Mouse (Mus musculus) kidney, postnatal 36 days (tissue): Measurements from ENCODE around the gene Fbxo21.

Experiments
- DNase-seq, 2 experiments: peaks; one replicate each; pipeline ENCODE4 v3.0.0; 2021 to 2022; ENCODE audit warnings: mixed read lengths in 2 of 2

Gene Fbxo21

DNA sequence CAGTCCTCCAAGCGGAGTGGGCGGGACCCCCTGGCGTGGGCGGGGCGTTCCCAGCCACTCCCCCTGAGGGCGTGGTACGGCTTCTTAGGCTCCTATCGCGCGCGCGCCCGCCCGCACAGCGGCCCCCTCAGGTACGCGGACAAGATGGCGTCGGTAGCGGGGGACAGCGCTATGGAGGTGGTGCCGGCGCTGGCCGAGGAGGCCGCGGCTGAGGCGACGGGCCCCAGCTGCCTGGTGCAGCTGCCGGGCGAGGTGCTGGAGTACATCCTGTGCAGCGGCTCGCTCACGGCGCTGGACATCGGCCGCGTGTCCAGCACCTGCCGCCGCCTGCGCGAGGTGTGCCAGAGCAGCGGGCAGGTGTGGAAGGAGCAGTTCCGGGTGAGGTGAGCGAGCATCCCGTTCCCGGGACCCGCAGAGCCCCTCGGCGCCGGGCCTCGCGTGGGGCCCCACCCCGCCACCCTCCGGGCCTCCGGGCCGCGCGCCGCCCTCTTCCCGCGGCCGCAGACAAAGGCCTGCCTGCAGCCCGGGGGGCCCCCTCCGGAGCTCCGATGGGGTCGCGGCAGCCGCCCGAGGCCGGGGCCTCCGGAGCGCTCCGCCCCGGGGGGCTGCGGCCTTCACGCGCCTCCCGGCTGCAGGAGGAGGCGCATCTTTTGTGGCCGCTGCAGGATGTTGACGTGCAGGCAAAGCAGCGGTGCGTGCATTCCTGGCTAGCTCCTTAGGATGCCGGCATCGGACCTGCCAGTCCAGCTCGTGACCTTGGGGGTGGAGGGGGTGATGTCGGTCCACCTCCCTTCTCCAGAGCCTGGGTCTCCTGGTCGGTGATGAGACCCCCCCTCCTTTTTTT lies at the start of gene Fbxo21:
Gene Fbxo21, plus strand, starts transcription at position 74 of the 844 bp plus-strand sequence.
- peak; percentile 98 for DNase-seq

DNA sequence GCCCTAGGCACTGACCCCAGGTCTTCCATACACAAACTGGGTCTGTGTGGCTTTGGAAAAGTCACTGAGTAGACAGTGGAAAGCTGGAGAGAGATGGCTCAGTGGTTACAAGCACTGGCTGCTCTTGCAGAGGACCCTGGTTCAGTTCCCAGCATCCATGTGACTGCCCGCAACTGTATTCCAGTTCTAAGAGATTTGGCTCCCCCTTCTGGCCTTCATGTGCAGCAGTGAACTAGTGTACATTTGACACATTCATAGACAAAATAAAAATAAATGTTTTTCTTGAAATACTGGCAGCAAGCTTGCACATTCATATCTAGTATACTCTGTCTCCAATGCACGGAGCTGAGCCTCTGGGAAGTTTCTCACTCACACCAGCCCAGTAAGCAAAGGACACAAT lies 48.0 kb upstream of the Fbxo21 start:
- no peak for DNase-seq

DNA sequence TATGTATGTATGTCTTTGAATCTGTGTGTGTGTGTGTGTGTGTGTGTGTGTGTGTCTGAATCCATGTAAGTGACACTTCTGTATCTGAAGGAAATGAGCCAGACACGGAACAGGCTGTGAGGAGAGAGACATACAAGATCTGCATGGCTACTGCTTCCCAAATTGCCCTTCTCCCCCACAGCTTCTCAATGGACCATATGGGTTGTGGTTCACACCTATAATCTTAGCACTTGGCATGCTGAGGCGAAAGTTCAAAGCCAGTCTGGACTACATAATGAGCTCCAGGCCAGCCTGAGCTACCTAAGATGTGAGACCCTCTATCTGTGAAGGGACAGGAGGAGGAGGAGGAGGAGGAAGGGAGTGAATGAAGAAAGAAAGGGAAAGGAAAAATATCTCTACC lies 44.3 kb upstream of the Fbxo21 start:
- DNase-seq = no peak

DNA sequence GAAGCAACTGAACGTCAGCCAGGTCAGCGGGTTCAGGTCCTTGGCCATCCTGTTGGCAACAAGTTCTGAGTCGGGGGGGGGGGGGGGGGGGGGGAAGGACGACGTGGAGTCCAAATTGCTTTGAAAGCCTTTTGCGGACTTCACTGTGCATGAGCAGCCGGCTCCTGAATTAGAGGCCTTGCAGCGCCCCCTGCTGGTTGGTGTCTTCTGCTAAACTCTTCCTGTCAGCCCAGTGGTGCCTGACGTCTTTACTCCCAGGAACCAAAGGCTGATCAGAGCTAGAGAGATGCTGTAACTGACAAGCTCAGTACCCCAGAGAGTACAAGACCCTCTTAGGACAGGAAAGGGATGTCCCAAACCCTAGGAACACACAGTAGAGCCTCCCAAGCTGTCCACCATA lies 43.7 kb upstream of the Fbxo21 start:
- DNase-seq = peak; percentile 75 to 95

DNA sequence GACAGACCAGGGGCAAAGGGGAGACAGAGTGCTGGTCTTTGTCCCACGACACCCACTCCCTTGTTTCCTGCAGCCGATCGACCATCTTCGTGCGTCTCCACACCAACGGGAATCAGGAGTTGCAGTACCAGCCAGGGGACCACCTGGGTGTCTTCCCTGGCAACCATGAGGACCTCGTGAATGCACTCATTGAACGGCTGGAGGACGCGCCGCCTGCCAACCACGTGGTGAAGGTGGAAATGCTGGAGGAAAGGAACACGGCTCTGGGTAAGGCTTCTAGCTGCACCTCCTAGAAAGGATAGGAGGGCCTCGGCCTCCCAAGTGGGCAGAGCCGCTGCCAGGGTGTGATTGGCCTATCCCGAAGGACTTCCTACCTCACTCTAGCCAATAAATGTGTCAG lies 40.2 kb upstream of the Fbxo21 start:
- no peak for DNase-seq

DNA sequence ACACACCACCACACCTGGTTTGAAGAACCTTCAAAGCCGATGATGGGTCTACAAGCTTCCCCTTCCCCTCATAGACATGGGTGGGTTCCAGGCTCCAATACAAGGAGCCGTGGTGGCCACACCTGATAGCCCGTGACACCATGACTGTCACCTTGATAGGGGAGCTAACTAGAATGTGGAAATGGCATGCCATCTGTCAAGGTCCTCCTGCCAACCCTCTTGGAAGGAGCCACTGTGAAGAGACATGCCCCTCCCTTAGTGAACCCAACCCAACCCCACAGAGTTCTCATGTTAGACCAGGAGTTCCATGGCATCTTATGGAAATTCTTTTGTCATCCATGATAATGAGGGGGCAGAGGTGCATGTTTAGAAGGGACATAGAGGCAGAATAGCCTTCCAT lies 39.3 kb upstream of the Fbxo21 start:
- DNase-seq = no peak

DNA sequence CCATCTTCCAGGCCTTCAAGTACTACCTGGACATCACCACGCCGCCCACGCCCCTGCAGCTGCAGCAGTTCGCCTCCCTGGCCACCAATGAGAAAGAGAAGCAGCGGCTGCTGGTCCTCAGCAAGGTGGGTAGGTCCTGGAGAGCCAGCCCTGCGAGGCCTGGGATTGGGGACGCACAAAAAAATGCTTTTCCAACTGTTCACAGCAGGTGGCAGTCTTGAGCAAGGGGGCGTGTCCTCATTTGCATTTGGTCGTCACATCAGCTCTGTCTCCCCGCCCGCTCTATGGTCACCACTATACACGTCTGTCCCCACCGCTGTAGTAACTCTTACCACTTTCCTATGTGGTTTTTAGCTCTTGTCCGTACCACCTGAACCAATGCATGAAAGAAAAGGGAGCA lies 38.3 kb upstream of the Fbxo21 start:
- peak; percentile 49 to 81 for DNase-seq

DNA sequence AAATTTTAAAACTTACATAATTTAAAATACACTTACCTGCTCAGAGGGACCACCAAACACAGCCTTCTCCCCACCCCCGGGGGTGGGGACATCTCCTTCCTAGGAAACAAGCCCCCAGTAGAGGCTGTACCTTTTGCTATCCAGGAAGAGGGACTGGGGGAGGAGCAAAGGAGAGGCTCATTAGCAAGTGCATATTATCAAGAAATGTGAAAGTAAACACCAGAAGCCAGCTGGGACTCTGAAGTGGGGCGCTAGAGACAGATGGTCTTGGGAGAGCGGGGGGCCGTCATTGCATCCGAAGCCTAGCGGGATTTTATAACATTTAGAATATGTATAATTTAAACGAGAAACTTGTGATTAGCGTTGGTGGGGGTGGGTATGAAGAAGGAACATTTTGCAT lies 37.1 kb upstream of the Fbxo21 start:
- DNase-seq = no peak

DNA sequence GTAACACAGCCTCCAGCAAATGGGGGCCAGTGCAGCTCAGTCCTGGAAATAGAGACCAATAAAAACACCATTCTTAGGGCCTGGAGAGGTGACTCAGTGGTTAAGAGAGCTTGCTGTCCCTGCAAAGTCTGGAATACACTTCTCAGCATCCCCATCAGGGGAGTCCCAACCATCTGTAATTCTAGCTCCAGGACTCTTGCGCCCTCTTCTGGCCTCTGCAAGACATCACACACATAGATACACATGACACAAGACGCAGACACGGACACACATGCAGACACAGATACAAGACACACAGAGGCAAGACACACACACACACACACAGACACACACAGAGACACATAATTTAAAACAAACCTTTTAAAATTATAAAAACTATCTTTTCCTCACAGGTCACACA lies 35.0 kb upstream of the Fbxo21 start:
- DNase-seq = no peak

DNA sequence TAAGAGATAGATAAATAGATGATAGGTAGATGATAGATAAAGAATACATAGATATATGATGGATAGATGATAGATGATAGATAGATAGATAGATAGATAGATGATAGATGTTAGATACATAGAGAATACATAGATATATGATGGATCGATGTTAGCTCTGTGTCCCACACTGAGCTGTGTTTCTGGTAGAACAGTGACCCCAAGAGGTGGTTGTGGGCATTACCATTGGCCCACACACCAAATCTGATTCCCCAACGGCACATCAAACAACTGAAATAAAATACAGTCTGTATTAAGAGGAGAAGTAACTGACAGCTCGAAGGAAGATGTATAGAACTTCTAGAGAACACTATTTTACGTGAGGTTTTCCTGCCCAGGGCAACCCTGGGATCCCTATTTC lies 29.9 kb upstream of the Fbxo21 start:
- DNase-seq = peak; percentile 30 to 71

DNA sequence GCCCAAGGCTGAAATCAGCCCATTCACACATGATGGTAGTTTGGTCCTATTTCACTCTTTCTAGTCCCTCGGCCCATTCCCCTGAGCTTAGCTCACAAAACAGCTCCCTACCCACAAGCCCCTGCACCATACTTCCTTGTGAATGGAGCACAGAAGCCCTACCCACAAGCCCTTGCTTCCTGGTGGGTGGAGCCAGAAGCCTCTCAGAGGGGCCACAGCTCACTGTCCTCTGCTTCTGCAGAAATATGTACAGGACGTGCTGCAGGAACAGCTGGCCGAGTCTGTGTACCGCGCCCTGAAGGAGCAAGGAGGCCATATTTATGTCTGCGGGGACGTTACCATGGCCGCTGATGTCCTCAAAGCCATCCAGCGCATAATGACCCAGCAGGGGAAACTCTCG lies 27.1 kb upstream of the Fbxo21 start:
- DNase-seq = no peak

DNA sequence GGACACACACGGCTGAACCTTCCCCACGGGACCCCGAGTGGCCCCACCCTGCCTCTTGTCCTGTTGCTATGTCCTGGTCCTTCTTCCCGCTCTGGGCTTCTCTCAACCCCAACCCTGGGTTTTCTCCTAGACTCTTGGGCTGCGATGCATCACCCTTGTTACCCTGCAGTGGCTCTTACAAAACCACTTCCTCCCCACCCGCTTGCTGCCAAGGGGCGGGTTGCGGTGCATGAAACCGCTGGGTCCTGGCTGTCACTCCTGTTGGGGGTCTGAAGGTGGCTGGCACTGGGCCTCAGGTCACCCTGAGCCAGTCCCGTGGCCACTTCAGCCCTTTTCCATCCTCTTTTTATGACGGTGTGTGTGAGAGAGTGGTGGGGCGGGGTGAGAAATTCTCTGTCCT lies 22.6 kb upstream of the Fbxo21 start:
- no peak for DNase-seq

DNA sequence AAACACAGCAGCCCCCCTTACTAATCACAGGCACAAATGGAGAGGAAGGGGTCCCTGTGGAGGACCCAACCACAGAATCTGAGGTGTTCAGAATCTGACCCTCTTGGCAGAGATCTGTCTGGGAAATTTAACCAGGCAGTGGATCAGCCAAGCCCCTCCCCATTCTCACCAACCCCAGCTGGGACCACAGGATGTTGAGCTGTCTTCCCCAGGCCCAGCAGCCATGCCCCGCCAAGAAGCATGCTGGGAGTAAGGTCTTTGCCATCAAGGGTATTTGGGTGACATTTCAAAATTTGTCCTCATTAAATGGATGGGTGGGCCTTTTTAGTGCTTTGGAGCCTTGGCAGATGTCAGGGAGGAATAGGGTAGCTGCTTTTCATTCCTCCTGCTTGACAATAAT lies 22.1 kb upstream of the Fbxo21 start:
- DNase-seq = no peak

DNA sequence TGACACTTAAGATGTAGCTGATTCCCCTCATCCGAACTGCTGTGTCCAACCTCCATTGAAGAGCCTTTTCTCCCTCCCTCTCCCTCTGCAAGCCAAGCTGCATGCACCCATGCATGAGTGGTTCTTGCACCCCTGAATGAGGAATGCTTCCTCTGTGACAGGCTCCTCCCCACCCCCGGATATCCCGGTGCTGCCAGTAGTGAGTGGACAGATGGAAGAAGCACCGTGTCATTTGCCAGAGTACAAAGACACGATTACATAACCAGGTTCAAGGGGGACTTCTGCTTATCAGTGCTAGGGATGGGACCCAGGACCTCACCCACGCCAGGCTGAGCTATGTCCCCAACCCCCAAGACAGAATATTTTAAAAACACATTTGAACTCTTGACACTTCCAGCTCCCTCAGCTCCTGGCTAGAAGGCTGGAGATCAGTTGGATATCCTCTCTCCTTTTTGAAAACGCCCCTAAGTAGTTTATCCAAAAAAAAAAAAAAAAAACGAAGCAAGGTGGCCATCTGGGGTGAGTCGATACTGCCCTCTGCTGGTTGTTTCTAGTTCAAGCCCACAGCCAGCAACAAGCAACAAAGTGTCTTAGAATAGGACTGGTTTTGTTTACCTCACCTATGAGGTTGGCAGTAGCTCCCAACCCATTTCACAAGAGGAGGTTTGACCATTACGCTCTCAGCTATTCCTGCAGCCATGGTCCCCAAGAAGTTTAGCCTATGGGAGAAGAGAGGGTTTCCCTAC lies 20.7 kb upstream of the Fbxo21 start:
- peak; percentile 53 to 57 for DNase-seq

DNA sequence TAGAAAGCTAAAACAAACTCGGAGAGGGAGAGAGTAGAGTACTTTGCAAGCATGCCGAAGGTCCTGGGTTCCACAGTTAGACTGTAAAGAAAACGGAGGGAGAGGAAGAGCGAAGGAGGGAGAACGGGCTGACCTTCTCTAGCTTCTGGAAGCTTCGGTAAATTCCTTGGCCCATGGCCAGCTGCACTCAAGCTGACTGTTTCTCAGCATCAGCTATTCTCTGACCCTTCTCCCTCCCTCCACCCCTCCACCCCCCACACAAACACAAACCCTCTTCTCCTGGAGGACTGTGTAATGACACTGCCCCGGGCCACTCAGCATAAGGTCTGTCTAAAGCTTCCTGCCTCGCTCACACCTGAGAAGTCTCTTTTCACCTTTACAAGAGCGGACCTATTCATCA lies 11.8 kb upstream of the Fbxo21 start:
- DNase-seq = peak; percentile 45 to 77

DNA sequence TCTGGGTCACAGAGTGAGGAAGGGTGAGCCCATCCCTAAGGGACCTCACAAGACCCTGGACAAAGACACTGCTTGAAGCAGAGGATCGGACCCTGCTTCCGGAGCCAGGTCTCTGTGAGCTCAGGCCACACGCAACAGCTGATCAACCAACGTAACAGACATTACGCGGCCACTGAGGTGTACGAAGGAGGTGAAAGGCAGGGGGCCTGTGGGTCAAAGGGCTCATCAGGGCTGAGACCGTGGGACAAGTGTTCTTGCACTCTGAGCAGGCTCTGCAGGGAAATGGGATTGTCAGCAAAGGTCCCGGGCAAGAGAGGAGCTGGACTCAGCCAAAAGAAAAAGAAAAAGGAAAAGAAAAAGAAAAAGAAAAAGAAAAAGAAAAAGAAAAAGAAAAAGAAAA lies 9.6 kb upstream of the Fbxo21 start:
- peak; percentile 37 to 43 for DNase-seq

DNA sequence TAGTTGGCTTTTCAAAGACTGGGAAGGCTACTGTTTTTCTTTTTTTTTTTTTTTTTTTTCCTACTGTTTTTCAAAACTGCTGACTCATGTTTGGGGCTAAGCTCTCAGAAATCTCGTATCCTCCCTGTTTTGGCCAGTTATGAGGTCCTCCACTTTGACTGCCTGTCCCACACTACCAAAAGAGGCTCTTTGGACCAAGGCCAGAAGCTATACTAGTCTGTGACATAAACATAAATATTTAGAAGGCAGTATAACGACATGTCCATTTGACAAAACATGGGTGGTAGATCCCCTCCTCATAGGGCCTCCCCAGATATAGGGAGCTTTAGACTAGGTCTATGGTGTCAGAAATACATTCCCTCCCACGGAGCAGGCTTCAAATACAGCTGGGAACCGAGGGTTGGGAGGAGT lies 8.9 kb upstream of the Fbxo21 start:
- no peak for DNase-seq

DNA sequence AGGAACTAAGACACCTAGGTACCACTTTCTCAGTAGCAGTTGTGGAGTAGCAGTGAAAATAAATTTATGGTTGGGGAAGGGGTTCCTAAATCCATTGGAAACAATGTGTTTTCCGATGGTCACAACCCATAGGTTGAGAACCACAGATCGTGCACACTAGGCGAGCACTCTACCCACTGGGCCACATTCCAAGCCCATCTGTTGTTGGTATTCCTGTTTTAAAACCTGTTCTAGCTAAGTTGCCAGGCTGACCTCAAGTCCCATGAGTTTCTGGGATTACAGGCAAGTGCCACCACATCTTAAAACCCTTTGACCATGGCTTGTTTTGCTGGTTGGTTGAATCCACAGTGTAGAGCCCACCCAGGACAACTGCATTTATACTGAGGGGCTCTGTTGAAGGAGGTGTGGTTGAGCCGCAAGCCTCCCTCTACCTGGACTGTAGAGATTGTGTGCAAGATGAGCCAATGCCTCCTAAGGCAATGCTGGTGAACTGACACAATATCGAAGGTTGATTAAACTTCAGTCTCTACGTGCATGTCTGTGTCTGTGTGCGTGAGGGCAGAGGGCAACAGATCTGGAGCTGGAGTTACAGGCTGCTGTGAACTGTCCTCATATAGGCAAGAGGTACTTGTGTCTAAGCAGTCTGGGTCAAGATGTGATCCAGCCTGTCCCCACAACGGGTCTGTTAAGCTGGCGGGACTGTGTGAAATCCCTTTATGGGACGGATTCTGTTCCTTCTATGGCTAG lies 6.7 kb upstream of the Fbxo21 start:
- no peak for DNase-seq

DNA sequence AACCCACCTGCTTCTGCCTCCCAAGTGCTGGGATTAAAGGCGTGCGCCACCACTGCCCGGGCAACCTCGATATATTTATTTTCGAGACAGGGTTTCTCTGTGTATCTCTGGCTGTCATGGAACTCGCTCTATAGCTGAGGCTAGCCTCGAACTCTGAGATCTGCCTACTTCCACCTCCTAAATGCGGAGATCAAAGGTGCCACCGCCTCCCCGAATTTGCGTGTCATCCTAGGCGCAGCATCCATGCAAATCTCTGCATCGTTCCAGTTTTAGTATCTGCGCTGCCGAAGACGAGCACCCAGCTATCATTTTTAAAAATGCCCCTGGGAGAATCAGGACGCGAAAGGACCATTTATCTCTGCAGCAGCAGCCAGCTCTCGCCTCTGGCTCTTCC lies 270 bp upstream of the Fbxo21 start:
- DNase-seq = no peak

DNA sequence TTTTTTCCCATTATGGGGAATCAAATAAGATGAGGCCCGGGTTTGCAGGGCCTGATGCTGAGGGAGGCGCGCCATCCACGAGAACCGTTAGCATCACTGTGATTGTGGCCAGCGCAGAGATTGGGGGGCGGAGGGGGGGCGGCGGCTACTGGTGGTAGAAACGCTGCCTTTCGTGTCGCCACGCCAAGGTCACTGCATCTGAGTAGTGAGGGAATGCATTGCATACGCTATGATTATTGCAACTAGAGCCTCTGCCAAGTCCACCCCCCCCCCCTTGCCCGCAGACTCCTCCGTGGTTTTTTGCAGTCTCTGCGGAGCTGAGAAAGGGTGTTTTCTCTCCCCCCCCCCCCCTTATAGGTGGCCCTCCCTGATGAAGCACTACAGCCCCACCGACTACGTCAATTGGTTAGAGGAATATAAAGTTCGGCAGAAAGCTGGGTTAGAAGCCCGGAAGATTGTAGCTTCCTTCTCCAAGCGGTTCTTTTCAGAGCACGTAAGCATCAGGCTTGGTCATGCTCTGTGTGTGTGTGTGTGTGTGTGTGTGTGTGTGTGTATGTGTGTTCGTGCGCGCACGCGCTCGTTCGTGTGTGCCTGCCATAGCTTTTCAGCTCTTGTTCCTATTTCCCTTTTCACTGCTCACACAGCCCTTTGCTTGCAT lies 1.1 kb downstream of the Fbxo21 start:
- DNase-seq = peak in 1 of 2 experiments; percentile 31

DNA sequence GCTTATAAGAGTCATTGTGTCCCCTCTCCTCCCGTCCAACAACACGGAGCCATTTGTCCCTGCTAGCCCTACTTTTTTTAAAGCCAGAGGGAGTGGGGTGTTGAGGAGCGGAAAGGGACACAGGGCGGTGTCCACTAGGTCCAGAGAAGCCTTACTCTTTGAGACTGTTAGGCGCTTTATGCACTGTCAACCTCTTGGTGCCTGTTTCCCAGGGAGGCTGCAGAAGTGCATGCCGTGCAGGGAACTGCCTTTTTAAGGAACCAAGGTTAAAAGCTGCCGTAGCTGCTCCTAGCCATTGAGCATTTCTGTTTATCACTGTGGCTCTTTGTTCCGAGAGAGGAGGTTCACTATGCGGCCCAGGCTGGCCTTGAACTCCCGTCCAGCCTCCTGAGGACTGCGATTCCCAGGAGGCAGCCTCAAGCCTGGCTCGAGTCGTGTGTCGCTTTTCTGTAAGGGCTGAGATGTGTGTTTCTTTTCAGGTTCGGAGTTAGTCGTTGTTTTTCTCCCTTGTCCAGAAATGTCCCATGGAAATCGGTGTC lies 1.7 kb downstream of the Fbxo21 start:
- no peak for DNase-seq

DNA sequence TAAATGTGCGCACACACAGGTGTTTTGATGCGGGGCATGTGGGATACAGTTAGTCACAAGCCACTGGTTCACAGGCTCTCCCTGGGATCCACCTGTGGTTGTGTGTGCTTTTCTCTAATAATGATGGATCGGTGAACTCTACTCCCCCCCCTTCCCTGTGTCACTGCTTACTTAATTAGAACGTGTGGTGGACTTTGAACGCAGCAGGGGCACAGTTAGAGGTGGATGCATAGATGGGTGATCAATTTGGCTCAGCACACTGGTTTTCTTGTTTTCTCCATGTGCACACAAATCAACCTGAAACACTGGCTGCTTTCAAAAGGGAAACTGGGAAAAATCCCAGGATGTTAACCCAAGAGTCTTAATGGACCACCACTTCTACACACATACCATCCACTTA lies 2.6 kb downstream of the Fbxo21 start:
- DNase-seq = peak in 1 of 2 experiments; percentile 7

DNA sequence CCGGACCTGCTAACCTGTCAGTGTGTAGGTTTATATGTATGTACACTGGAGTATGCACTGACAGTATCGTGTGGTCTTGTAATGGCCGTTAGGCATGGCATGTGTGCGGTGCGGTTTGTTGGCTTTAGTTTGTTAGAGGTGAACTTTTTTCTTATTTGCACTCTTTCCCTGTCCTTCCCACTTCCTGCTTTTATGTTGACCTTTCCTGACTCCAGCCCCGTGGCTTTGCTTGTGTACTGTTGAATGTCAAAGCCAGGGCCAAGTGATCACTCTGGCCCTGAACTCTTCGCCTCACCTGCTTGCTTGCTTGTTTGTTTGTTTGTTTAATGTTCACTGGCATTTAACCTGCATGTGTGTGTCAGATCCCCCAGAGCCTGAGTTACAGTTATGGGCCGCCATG lies 4.4 kb downstream of the Fbxo21 start:
- no peak for DNase-seq
